Mouse (Mus musculus) liver, postnatal 0 days (tissue): Measurements from ENCODE around the gene A730061H03Rik.

ENCODE experiments used
- CTCF ChIP-seq: sonication (generic); IDR thresholded peaks from 2 replicates; pipeline ENCODE4 v1.5.1; 2016; ENCODE audit warnings: antibody characterized with exemption, low read depth
- EP300 ChIP-seq: IDR thresholded peaks from 2 replicates; pipeline ENCODE4 v1.6.1; 2016; ENCODE audit warnings: antibody characterized with exemption, low read depth, mild to moderate bottlenecking

DNA sequence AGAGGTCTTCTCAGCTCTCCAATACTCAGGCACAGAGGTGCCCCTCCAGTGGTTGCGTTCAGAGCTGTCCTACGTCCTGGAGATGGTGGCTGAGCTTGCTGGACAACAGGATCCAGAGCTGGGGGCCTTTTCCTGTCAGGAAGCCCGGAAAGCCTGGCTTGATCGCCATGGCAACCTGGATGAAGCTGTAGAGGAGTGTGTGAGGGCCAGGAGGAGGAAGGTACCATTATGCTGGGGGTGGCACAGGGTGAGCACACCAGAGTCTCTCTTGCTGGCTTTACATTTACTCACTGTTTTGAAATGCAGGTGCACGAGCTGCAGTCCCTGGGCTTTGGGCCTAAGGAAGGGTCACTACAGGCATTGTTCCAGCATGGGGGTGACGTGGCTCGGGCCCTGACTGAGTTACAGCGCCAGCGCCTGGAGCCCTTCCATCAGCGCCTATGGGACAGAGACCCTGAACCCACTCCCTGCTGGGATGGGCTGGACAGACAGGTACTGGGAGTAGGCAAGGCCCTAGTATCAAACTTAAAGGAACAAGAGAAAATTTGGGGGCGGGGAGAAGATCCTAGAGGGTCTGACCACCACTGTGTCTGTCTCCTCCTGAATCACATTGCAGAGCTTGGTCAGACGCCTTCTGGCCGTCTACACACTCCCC is 36.0 kb upstream of the A730061H03Rik start:
- TF ChIP-seq CTCF (no peak), EP300 (no peak)
